8 mouse cellular contexts compared by ENCODE assay signal in genomic region chr15:87624610-87625091, GRCm38 (mm10).
DNase-seq lines count a peak whose midpoint lies in the region; ATAC-seq lines count a peak whose summit lies in the region.

No protein-coding gene starts in this region.

- H3K4me1 ChIP-seq in lung, embryonic 16.5 days (replicated peaks; ENCODE audit: control insufficient read depth, insufficient read depth, low read length) = peaks cover 7% of the 10 kb centered on the region
- peaks cover 36% of the 10 kb centered on the region for H3K4me1 ChIP-seq in hindbrain, embryonic 12.5 days

- peak overlapping the region; percentile 60 for H3K4me3 ChIP-seq in lung, embryonic 16.5 days (ENCODE audit: low read length)
- H3K4me3 ChIP-seq in hindbrain, embryonic 12.5 days = peak overlapping the region; percentile 80

- H3K27ac ChIP-seq in lung, embryonic 16.5 days (ENCODE audit: low read length) = no peak overlapping the region
- H3K27ac ChIP-seq in hindbrain, embryonic 12.5 days = peak overlapping the region; percentile 89

- no peaks in the 10 kb centered on the region for H3K9me3 ChIP-seq in lung, embryonic 16.5 days (ENCODE audit: control insufficient read depth, low read length)
- no peaks in the 10 kb centered on the region for H3K9me3 ChIP-seq in hindbrain, embryonic 12.5 days (replicated peaks)

- peak overlapping the region; percentile 64 for H3K9ac ChIP-seq in lung, embryonic 16.5 days (ENCODE audit: low read length)
- H3K9ac ChIP-seq in hindbrain, embryonic 12.5 days = peak overlapping the region; percentile 95

- peak overlapping the region; percentile 97 for H3K4me2 ChIP-seq in lung, embryonic 16.5 days (ENCODE audit: low read depth, low read length)
- peak overlapping the region; percentile 80 for H3K4me2 ChIP-seq in hindbrain, embryonic 12.5 days (replicated peaks)

- no peaks in the 10 kb centered on the region for H3K36me3 ChIP-seq in lung, embryonic 16.5 days (ENCODE audit: control insufficient read depth, insufficient read depth, low read length)
- no peaks in the 10 kb centered on the region for H3K36me3 ChIP-seq in hindbrain, embryonic 12.5 days

- peaks cover 49% of the 10 kb centered on the region for H3K27me3 ChIP-seq in lung, embryonic 16.5 days (ENCODE audit: control insufficient read depth, insufficient read depth, low read depth, low read length)
- H3K27me3 ChIP-seq in hindbrain, embryonic 12.5 days = no peaks in the 10 kb centered on the region

- ATAC-seq in lung, embryonic 16.5 days (ENCODE audit: low read depth) = peak; percentile 74
- peak; percentile 51 for ATAC-seq in hindbrain, embryonic 12.5 days (ENCODE audit: low FRiP score)
- ATAC-seq in granulocyte monocyte progenitor cell, adult 5-6 weeks (replicated peaks; ENCODE audit: poor library complexity, severe bottlenecking) = no peak

- WGBS in lung, embryonic 16.5 days = under 1% methylated on average over 34 of the region's 76 CpGs
- WGBS in hindbrain, embryonic 12.5 days = under 1% methylated on average over 58 of the region's 76 CpGs

- DNase-seq in cerebellum, postnatal 10 days = peak; percentile 57 to 62
- DNase-seq in cerebellum, adult 11 months = no peak
- DNase-seq in lung, postnatal 36 days = no peak
- peak; percentile 15 for DNase-seq in mesoderm, embryonic 11.5 days (ENCODE audit: low read depth, low spot score)
- no peak for DNase-seq in natural killer cell, adult 2 months (ENCODE audit: low spot score in 2 of 2)

Comparison
In these comparisons a context has a peak if more than half of its experiments do, and no peak if none do; other contexts are left out.
1. DNase-seq: peak in cerebellum, postnatal 10 days (2 of 2) and mesoderm, embryonic 11.5 days (single experiment); none in cerebellum, adult 11 months (single experiment), lung, postnatal 36 days (single experiment) and natural killer cell, adult 2 months (0 of 2).